Mouse (Mus musculus): Measurements from ENCODE around the gene Impg1. TPM values are rescaled to one million over a fixed set of nuclear protein-coding genes. Genes with fewer than 3 reads are reported as not detected.
"Not testable (repeated sequence)": the region's sequence is repeated elsewhere in the genome, so short reads cannot be mapped to it uniquely, and the experiment has no call there.

The Impg1 gene
- polyA plus RNA-seq, 1 experiment from 2014 or later = not detected

- ATAC-seq (ENCODE audit: low FRiP score, low read depth) = no peak
- WGBS = 98% methylated on average over 16 of the region's 16 CpGs
- H3K4me1 ChIP-seq = no peaks in the 10 kb centered on the region
Observed at GRCm38 (mm10) chr9:80341756-80342155, 123.5 kb downstream of the Impg1 start.

GRCm38 (mm10) chr9:80340927-80341326 lies 124.4 kb downstream of the Impg1 start:
- no peak for ATAC-seq (ENCODE audit: low FRiP score, low read depth)
- Histone ChIP-seq H3K9ac (replicated peaks) (no peak overlapping the region), H3K4me1 (no peaks in the 10 kb centered on the region), H3K36me3 (no peaks in the 10 kb centered on the region), H3K27me3 (no peaks in the 10 kb centered on the region), H3K27ac (replicated peaks) (no peak overlapping the region), H3K9me3 (no peaks in the 10 kb centered on the region), H3K4me3 (no peak overlapping the region), H3K4me2 (replicated peaks) (no peak overlapping the region)
- 80% methylated on average over 1 of the region's 1 CpGs for WGBS

More at GRCm38 (mm10) chr9:80341756-80342155, 123.5 kb downstream of the Impg1 start:
- Histone ChIP-seq H3K27ac (replicated peaks) (no peak overlapping the region), H3K9ac (replicated peaks) (no peak overlapping the region), H3K4me3 (no peak overlapping the region), H3K9me3 (no peaks in the 10 kb centered on the region), H3K27me3 (no peaks in the 10 kb centered on the region), H3K4me2 (replicated peaks) (no peak overlapping the region), H3K36me3 (no peaks in the 10 kb centered on the region)

GRCm38 (mm10) chr9:80338026-80338425 lies 127.3 kb downstream of the Impg1 start:
- WGBS = 90% methylated on average over 6 of the region's 6 CpGs
- no peak for ATAC-seq (ENCODE audit: low FRiP score, low read depth)

GRCm38 (mm10) chr9:80335660-80336357 lies 129.5 kb downstream of the Impg1 start:
- Histone ChIP-seq H3K36me3 (no peaks in the 10 kb centered on the region), H3K9me3 (no peaks in the 10 kb centered on the region), H3K4me1 (no peaks in the 10 kb centered on the region), H3K9ac (replicated peaks) (no peak overlapping the region), H3K27ac (replicated peaks) (no peak overlapping the region), H3K4me2 (replicated peaks) (no peak overlapping the region), H3K27me3 (peaks cover 14% of the 10 kb centered on the region; the same call in 1 of the 2 replicates), H3K4me3 (no peak overlapping the region)
- 87% methylated on average over 13 of the region's 13 CpGs for WGBS
- no peak for ATAC-seq (ENCODE audit: low FRiP score, low read depth)

More at GRCm38 (mm10) chr9:80338026-80338425, 127.3 kb downstream of the Impg1 start:
- no peak overlapping the region for H3K9ac ChIP-seq (replicated peaks)
- no peaks in the 10 kb centered on the region for H3K36me3 ChIP-seq
- H3K27ac ChIP-seq (replicated peaks) = no peak overlapping the region
- H3K27me3 ChIP-seq = peaks cover 9% of the 10 kb centered on the region; the same call in 1 of the 2 replicates
- no peaks in the 10 kb centered on the region for H3K4me1 ChIP-seq
- H3K4me3 ChIP-seq = no peak overlapping the region
- no peaks in the 10 kb centered on the region for H3K9me3 ChIP-seq
- no peak overlapping the region for H3K4me2 ChIP-seq (replicated peaks)

GRCm38 (mm10) chr9:80333998-80334605 lies 131.2 kb downstream of the Impg1 start:
- 65% methylated on average over 14 of the region's 14 CpGs for WGBS
- H3K4me2 ChIP-seq (replicated peaks) = no peak overlapping the region
- H3K36me3 ChIP-seq = no peaks in the 10 kb centered on the region
- no peaks in the 10 kb centered on the region for H3K9me3 ChIP-seq
- peaks cover 14% of the 10 kb centered on the region; the same call in 1 of the 2 replicates for H3K27me3 ChIP-seq
- no peaks in the 10 kb centered on the region for H3K4me1 ChIP-seq
- no peak overlapping the region for H3K27ac ChIP-seq (replicated peaks)
- H3K9ac ChIP-seq (replicated peaks) = no peak overlapping the region
- no peak overlapping the region for H3K4me3 ChIP-seq
- no peak for ATAC-seq (ENCODE audit: low FRiP score, low read depth)

GRCm38 (mm10) chr9:80333466-80333865 lies 131.8 kb downstream of the Impg1 start:
- Histone ChIP-seq H3K4me2 (replicated peaks) (no peak overlapping the region), H3K27me3 (peaks cover 14% of the 10 kb centered on the region; the same call in 1 of the 2 replicates), H3K9ac (replicated peaks) (no peak overlapping the region), H3K4me1 (no peaks in the 10 kb centered on the region), H3K36me3 (no peaks in the 10 kb centered on the region), H3K4me3 (no peak overlapping the region), H3K9me3 (no peaks in the 10 kb centered on the region), H3K27ac (replicated peaks) (no peak overlapping the region)
- 51% methylated on average over 8 of the region's 8 CpGs for WGBS
- no peak for ATAC-seq (ENCODE audit: low FRiP score, low read depth)

- peaks cover 14% of the 10 kb centered on the region; the same call in 1 of the 2 replicates for H3K27me3 ChIP-seq
- peak; percentile 72 for ATAC-seq (ENCODE audit: low FRiP score, low read depth)
- peak overlapping the region; percentile 50 for H3K4me2 ChIP-seq (replicated peaks)
- H3K4me3 ChIP-seq = peak overlapping the region; percentile 14; the same call in 1 of the 2 replicates
- H3K9ac ChIP-seq (replicated peaks) = no peak overlapping the region
- H3K36me3 ChIP-seq = no peaks in the 10 kb centered on the region
- no peak overlapping the region for H3K27ac ChIP-seq (replicated peaks)
- H3K9me3 ChIP-seq = no peaks in the 10 kb centered on the region
- WGBS = 21% methylated on average over 14 of the region's 14 CpGs
- H3K4me1 ChIP-seq = no peaks in the 10 kb centered on the region
Observed at GRCm38 (mm10) chr9:80332153-80332552, 133.1 kb downstream of the Impg1 start.

- H3K9ac ChIP-seq (replicated peaks); H3K27ac ChIP-seq (replicated peaks); H3K27me3 ChIP-seq; H3K4me2 ChIP-seq (replicated peaks); H3K9me3 ChIP-seq; H3K36me3 ChIP-seq; H3K4me1 ChIP-seq; H3K4me3 ChIP-seq; ATAC-seq (ENCODE audit: low FRiP score, low read depth): not testable (repeated sequence)
- WGBS = 97% methylated on average over 2 of the region's 2 CpGs
Observed at GRCm38 (mm10) chr9:80321051-80321887, 144.0 kb downstream of the Impg1 start.

GRCm38 (mm10) chr9:80318027-80318426 lies 147.3 kb downstream of the Impg1 start:
- 87% methylated on average over 6 of the region's 6 CpGs for WGBS

GRCm38 (mm10) chr9:80315922-80316321 lies 149.4 kb downstream of the Impg1 start:
- H3K4me1 ChIP-seq = no peaks in the 10 kb centered on the region
- no peaks in the 10 kb centered on the region for H3K27me3 ChIP-seq
- no peak overlapping the region for H3K9ac ChIP-seq (replicated peaks)
- H3K36me3 ChIP-seq = no peaks in the 10 kb centered on the region
- no peak overlapping the region for H3K4me3 ChIP-seq
- H3K27ac ChIP-seq (replicated peaks) = no peak overlapping the region
- H3K4me2 ChIP-seq (replicated peaks) = no peak overlapping the region
- 92% methylated on average over 6 of the region's 6 CpGs for WGBS
- no peak for ATAC-seq (ENCODE audit: low FRiP score, low read depth)
- H3K9me3 ChIP-seq = no peaks in the 10 kb centered on the region

More at GRCm38 (mm10) chr9:80318027-80318426, 147.3 kb downstream of the Impg1 start:
- Histone ChIP-seq H3K36me3 (no peaks in the 10 kb centered on the region), H3K27me3 (no peaks in the 10 kb centered on the region), H3K9me3 (no peaks in the 10 kb centered on the region), H3K27ac (replicated peaks) (no peak overlapping the region), H3K9ac (replicated peaks) (no peak overlapping the region), H3K4me3 (no peak overlapping the region), H3K4me2 (replicated peaks) (no peak overlapping the region), H3K4me1 (no peaks in the 10 kb centered on the region)
- no peak for ATAC-seq (ENCODE audit: low FRiP score, low read depth)

- no peak overlapping the region for H3K27ac ChIP-seq (replicated peaks)
- H3K4me1 ChIP-seq = no peaks in the 10 kb centered on the region
- no peaks in the 10 kb centered on the region for H3K27me3 ChIP-seq
- H3K4me3 ChIP-seq = no peak overlapping the region
- no peak for ATAC-seq (ENCODE audit: low FRiP score, low read depth)
- H3K9ac ChIP-seq (replicated peaks) = no peak overlapping the region
- H3K4me2 ChIP-seq (replicated peaks) = no peak overlapping the region
- 87% methylated on average over 5 of the region's 5 CpGs for WGBS
- no peaks in the 10 kb centered on the region for H3K36me3 ChIP-seq
- H3K9me3 ChIP-seq = no peaks in the 10 kb centered on the region
Observed at GRCm38 (mm10) chr9:80313610-80314009, 151.7 kb downstream of the Impg1 start.

- H3K4me2 ChIP-seq (replicated peaks) = no peak overlapping the region
- H3K4me3 ChIP-seq = no peak overlapping the region
- H3K9me3 ChIP-seq = no peaks in the 10 kb centered on the region
- H3K27ac ChIP-seq (replicated peaks) = no peak overlapping the region
- H3K4me1 ChIP-seq = no peaks in the 10 kb centered on the region
- no peaks in the 10 kb centered on the region for H3K27me3 ChIP-seq
- H3K36me3 ChIP-seq = no peaks in the 10 kb centered on the region
- no peak overlapping the region for H3K9ac ChIP-seq (replicated peaks)
- WGBS = 90% methylated on average over 13 of the region's 13 CpGs
- ATAC-seq (ENCODE audit: low FRiP score, low read depth) = peak; percentile 51; the same call in 1 of the 2 replicates
Observed at GRCm38 (mm10) chr9:80307629-80308028, 157.7 kb downstream of the Impg1 start.
